Mouse (Mus musculus) kidney, embryonic 16.5 days (tissue): ENCODE results near the gene Eif4g3. TPM values are rescaled to one million over a fixed set of nuclear protein-coding genes. Genes with fewer than 3 reads are reported as not detected.

Experiments used
- ATAC-seq: fragments of 200-750 bp; cut with Nextera tagmentation; 2 replicates; pipeline ENCODE4 v1.8.0; 2017; ENCODE audit warnings: moderate TSS enrichment; ENCODE audit not compliant: low FRiP score, low TSS enrichment
- H3K27ac ChIP-seq: fragments of 300-500 bp; sonication (generic); 2 replicates; pipeline ENCODE4 v1.5.1; 2014; ENCODE audit warnings: low read length
- H3K27me3 ChIP-seq: fragments of 300-500 bp; sonication (generic); 2 replicates; pipeline ENCODE4 v1.6.1; 2014; ENCODE audit warnings: low read length, control low read depth, mixed read lengths; ENCODE audit not compliant: insufficient read depth
- H3K36me3 ChIP-seq: fragments of 300-500 bp; sonication (generic); 2 replicates; pipeline ENCODE4 v1.6.1; 2014; ENCODE audit warnings: low read length, control low read depth, mixed read lengths; ENCODE audit not compliant: insufficient read depth
- H3K4me1 ChIP-seq: fragments of 300-500 bp; sonication (generic); 2 replicates; pipeline ENCODE4 v1.6.1; 2014; ENCODE audit warnings: low read length, control low read depth, mixed read lengths; ENCODE audit not compliant: insufficient read depth
- H3K4me2 ChIP-seq: fragments of 300-500 bp; sonication (generic); replicated peaks from 2 replicates; pipeline ENCODE4 v1.6.1; 2014; ENCODE audit warnings: low read depth, low read length
- H3K4me3 ChIP-seq: fragments of 300-500 bp; sonication (generic); 2 replicates; pipeline ENCODE4 v1.5.1; 2014; ENCODE audit warnings: mild to moderate bottlenecking, low read length
- H3K9ac ChIP-seq: fragments of 300-500 bp; sonication (generic); replicated peaks from 2 replicates; pipeline ENCODE4 v1.6.1; 2014; ENCODE audit warnings: low read length
- H3K9me3 ChIP-seq: fragments of 300-500 bp; sonication (generic); 2 replicates; pipeline ENCODE4 v1.6.1; 2016; ENCODE audit warnings: low read length, control low read depth
- WGBS: fragments of 180-500 bp; shearing (Covaris S2); extraction: QIAGEN DNeasy Blood & Tissue Kit; methylation state at CpG from one replicate; pipeline ENCODE4 v1.1.7; 2014; 5-methylcytosine and 5-hydroxymethylcytosine counted together
- polyA plus RNA-seq: library from polyadenylated mRNA; unstranded; fragments of >200 nt; fragmentation: Nextera tagmentation; extraction: Ambion mirVana; gene quantifications from 2 replicates; pipeline ENCODE4 v1.2.1, GENCODE M21; 2015

Gene Eif4g3
- polyA plus RNA-seq, 1 experiment from 2014 or later: 32.9 TPM

- H3K9me3 ChIP-seq: no peaks in the 10 kb centered on the region
- no peak overlapping the region for H3K9ac ChIP-seq
- H3K36me3 ChIP-seq: peaks cover 35% of the 10 kb centered on the region
- no peak overlapping the region for H3K4me2 ChIP-seq
- no peak for ATAC-seq
- H3K27ac ChIP-seq: no peak overlapping the region
- H3K4me1 ChIP-seq: no peaks in the 10 kb centered on the region
- WGBS: 84% methylated on average over 7 of the region's 7 CpGs
- no peaks in the 10 kb centered on the region for H3K27me3 ChIP-seq
- H3K4me3 ChIP-seq: no peak overlapping the region
Measured at GRCm38 (mm10) chr4:138100456-138100855, 107.6 kb downstream of the Eif4g3 start.

GRCm38 (mm10) chr4:138101795-138102194 is 109.0 kb downstream of the Eif4g3 start:
- WGBS: 67% methylated on average over 10 of the region's 10 CpGs
- H3K4me1 ChIP-seq: no peaks in the 10 kb centered on the region
- H3K4me2 ChIP-seq: no peak overlapping the region
- no peak overlapping the region for H3K9ac ChIP-seq
- H3K9me3 ChIP-seq: no peaks in the 10 kb centered on the region
- H3K36me3 ChIP-seq: peaks cover 40% of the 10 kb centered on the region
- no peaks in the 10 kb centered on the region for H3K27me3 ChIP-seq
- H3K4me3 ChIP-seq: no peak overlapping the region
- no peak overlapping the region for H3K27ac ChIP-seq
- no peak for ATAC-seq

GRCm38 (mm10) chr4:138102413-138102812 is 109.6 kb downstream of the Eif4g3 start:
- Histone ChIP-seq H3K9me3 (no peaks in the 10 kb centered on the region), H3K4me1 (no peaks in the 10 kb centered on the region), H3K27ac (no peak overlapping the region), H3K36me3 (peaks cover 39% of the 10 kb centered on the region), H3K4me3 (no peak overlapping the region), H3K27me3 (no peaks in the 10 kb centered on the region), H3K9ac (no peak overlapping the region), H3K4me2 (no peak overlapping the region)
- 94% methylated on average over 3 of the region's 3 CpGs for WGBS
- ATAC-seq: no peak

GRCm38 (mm10) chr4:138104967-138105366 is 112.1 kb downstream of the Eif4g3 start:
- Histone ChIP-seq H3K27me3 (no peaks in the 10 kb centered on the region), H3K4me2 (no peak overlapping the region), H3K36me3 (peaks cover 45% of the 10 kb centered on the region), H3K9me3 (no peaks in the 10 kb centered on the region), H3K4me1 (peaks cover 5% of the 10 kb centered on the region; the same call in 1 of the 2 replicates), H3K9ac (no peak overlapping the region), H3K27ac (no peak overlapping the region), H3K4me3 (no peak overlapping the region)
- WGBS: 93% methylated on average over 3 of the region's 3 CpGs
- ATAC-seq: no peak

GRCm38 (mm10) chr4:138107441-138108409 is 114.9 kb downstream of the Eif4g3 start:
- Histone ChIP-seq H3K4me2 (no peak overlapping the region), H3K27ac (no peak overlapping the region), H3K4me3 (no peak overlapping the region), H3K36me3 (peaks cover 48% of the 10 kb centered on the region), H3K9ac (no peak overlapping the region), H3K9me3 (no peaks in the 10 kb centered on the region), H3K4me1 (peaks cover 5% of the 10 kb centered on the region; the same call in 1 of the 2 replicates), H3K27me3 (no peaks in the 10 kb centered on the region)
- WGBS: 86% methylated on average over 7 of the region's 7 CpGs
- ATAC-seq: no peak

GRCm38 (mm10) chr4:138108541-138108940 is 115.7 kb downstream of the Eif4g3 start:
- peaks cover 5% of the 10 kb centered on the region; the same call in 1 of the 2 replicates for H3K4me1 ChIP-seq
- peaks cover 43% of the 10 kb centered on the region for H3K36me3 ChIP-seq
- H3K9ac ChIP-seq: no peak overlapping the region
- no peak overlapping the region for H3K27ac ChIP-seq
- no peak overlapping the region for H3K4me2 ChIP-seq
- no peaks in the 10 kb centered on the region for H3K27me3 ChIP-seq
- no peaks in the 10 kb centered on the region for H3K9me3 ChIP-seq
- WGBS: 71% methylated on average over 2 of the region's 2 CpGs
- no peak for ATAC-seq
- H3K4me3 ChIP-seq: no peak overlapping the region

- H3K9ac ChIP-seq: no peak overlapping the region
- H3K4me2 ChIP-seq: no peak overlapping the region
- ATAC-seq: no peak
- 28% methylated on average over 3 of the region's 3 CpGs for WGBS
- H3K27me3 ChIP-seq: no peaks in the 10 kb centered on the region
- peaks cover 5% of the 10 kb centered on the region; the same call in 1 of the 2 replicates for H3K4me1 ChIP-seq
- H3K27ac ChIP-seq: no peak overlapping the region
- peaks cover 40% of the 10 kb centered on the region for H3K36me3 ChIP-seq
- no peak overlapping the region for H3K4me3 ChIP-seq
- no peaks in the 10 kb centered on the region for H3K9me3 ChIP-seq
Measured at GRCm38 (mm10) chr4:138109332-138109731, 116.5 kb downstream of the Eif4g3 start.

GRCm38 (mm10) chr4:138111858-138112257 is 119.0 kb downstream of the Eif4g3 start:
- H3K4me3 ChIP-seq: no peak overlapping the region
- 65% methylated on average over 5 of the region's 5 CpGs for WGBS
- no peak for ATAC-seq
- no peak overlapping the region for H3K9ac ChIP-seq
- peaks cover 5% of the 10 kb centered on the region; the same call in 1 of the 2 replicates for H3K4me1 ChIP-seq
- no peaks in the 10 kb centered on the region for H3K9me3 ChIP-seq
- no peak overlapping the region for H3K27ac ChIP-seq
- H3K27me3 ChIP-seq: no peaks in the 10 kb centered on the region
- H3K36me3 ChIP-seq: peaks cover 30% of the 10 kb centered on the region
- H3K4me2 ChIP-seq: no peak overlapping the region

GRCm38 (mm10) chr4:138119740-138120139 is 126.9 kb downstream of the Eif4g3 start:
- no peak overlapping the region for H3K9ac ChIP-seq
- H3K27me3 ChIP-seq: no peaks in the 10 kb centered on the region
- H3K9me3 ChIP-seq: no peaks in the 10 kb centered on the region
- 57% methylated on average over 10 of the region's 10 CpGs for WGBS
- no peak for ATAC-seq
- H3K4me2 ChIP-seq: no peak overlapping the region
- no peak overlapping the region for H3K4me3 ChIP-seq
- H3K27ac ChIP-seq: no peak overlapping the region
- H3K36me3 ChIP-seq: peaks cover 18% of the 10 kb centered on the region
- H3K4me1 ChIP-seq: no peaks in the 10 kb centered on the region

GRCm38 (mm10) chr4:138124046-138124445 is 131.2 kb downstream of the Eif4g3 start:
- no peaks in the 10 kb centered on the region for H3K4me1 ChIP-seq
- H3K4me3 ChIP-seq: no peak overlapping the region
- H3K9ac ChIP-seq: no peak overlapping the region
- 91% methylated on average over 7 of the region's 7 CpGs for WGBS
- ATAC-seq: no peak
- no peaks in the 10 kb centered on the region for H3K9me3 ChIP-seq
- H3K36me3 ChIP-seq: peaks cover 35% of the 10 kb centered on the region
- H3K4me2 ChIP-seq: no peak overlapping the region
- no peaks in the 10 kb centered on the region for H3K27me3 ChIP-seq
- H3K27ac ChIP-seq: no peak overlapping the region
